Mouse (Mus musculus) intestine, embryonic 14.5 days (tissue): ENCODE measurements around the gene Teddm2. TPM values are rescaled to one million over a fixed set of nuclear protein-coding genes. Genes with fewer than 3 reads are reported as not detected.

ENCODE experiments used
- ATAC-seq: fragments of 200-750 bp; cut with Nextera tagmentation; replicated peaks from 2 replicates; pipeline ENCODE4 v1.8.0; 2017; ENCODE audit warnings: low read depth, moderate number of reproducible peaks, moderate TSS enrichment, moderate library complexity; ENCODE audit not compliant: low FRiP score, low TSS enrichment
- DNase-seq: peaks from one replicate; pipeline ENCODE4 v3.0.0-alpha.2; 2018; ENCODE audit warnings: low spot score
- H3K27ac ChIP-seq: fragments of 300-500 bp; sonication (generic); 2 replicates; pipeline ENCODE4 v1.5.1; 2014; ENCODE audit warnings: low read depth, mild to moderate bottlenecking, control low read depth
- H3K27me3 ChIP-seq: fragments of 300-500 bp; sonication (generic); replicated peaks from 2 replicates; pipeline ENCODE4 v1.6.1; 2014; ENCODE audit warnings: low read length, control low read depth; ENCODE audit not compliant: control insufficient read depth, insufficient read depth
- H3K36me3 ChIP-seq: fragments of 300-500 bp; sonication (generic); 2 replicates; pipeline ENCODE4 v1.6.1; 2014; ENCODE audit warnings: low read length, control low read depth; ENCODE audit not compliant: control insufficient read depth, insufficient read depth
- H3K4me1 ChIP-seq: fragments of 300-500 bp; sonication (generic); replicated peaks from 2 replicates; pipeline ENCODE4 v1.6.1; 2014; ENCODE audit warnings: low read length, control low read depth, mixed read lengths; ENCODE audit not compliant: control insufficient read depth, insufficient read depth
- H3K4me2 ChIP-seq: fragments of 300-500 bp; sonication (generic); 2 replicates; pipeline ENCODE4 v1.6.1; 2014; ENCODE audit warnings: low read length
- H3K4me3 ChIP-seq: fragments of 300-500 bp; sonication (generic); 2 replicates; pipeline ENCODE4 v1.5.1; 2014; ENCODE audit warnings: low read depth, low read length, control low read depth, mixed read lengths
- H3K9ac ChIP-seq: fragments of 300-500 bp; sonication (generic); 2 replicates; pipeline ENCODE4 v1.6.1; 2014; ENCODE audit warnings: mild to moderate bottlenecking, low read length
- H3K9me3 ChIP-seq: fragments of 300-500 bp; sonication (generic); 2 replicates; pipeline ENCODE4 v1.6.1; 2016; ENCODE audit warnings: low read length, control low read depth; ENCODE audit not compliant: control insufficient read depth
- WGBS: fragments of 180-500 bp; shearing (Covaris S2); extraction: QIAGEN DNeasy Blood & Tissue Kit; methylation state at CpG from one replicate; pipeline ENCODE4 v1.1.7; 2014; 5-methylcytosine and 5-hydroxymethylcytosine counted together
- polyA plus RNA-seq: library from polyadenylated mRNA; unstranded; fragments of >200 nt; fragmentation: Nextera tagmentation; extraction: Ambion mirVana; gene quantifications from 2 replicates; pipeline ENCODE4 v1.2.1, GENCODE M21; 2014

Gene Teddm2
- polyA plus RNA-seq, 1 experiment from 2014 or later = 0.42 TPM

DNA sequence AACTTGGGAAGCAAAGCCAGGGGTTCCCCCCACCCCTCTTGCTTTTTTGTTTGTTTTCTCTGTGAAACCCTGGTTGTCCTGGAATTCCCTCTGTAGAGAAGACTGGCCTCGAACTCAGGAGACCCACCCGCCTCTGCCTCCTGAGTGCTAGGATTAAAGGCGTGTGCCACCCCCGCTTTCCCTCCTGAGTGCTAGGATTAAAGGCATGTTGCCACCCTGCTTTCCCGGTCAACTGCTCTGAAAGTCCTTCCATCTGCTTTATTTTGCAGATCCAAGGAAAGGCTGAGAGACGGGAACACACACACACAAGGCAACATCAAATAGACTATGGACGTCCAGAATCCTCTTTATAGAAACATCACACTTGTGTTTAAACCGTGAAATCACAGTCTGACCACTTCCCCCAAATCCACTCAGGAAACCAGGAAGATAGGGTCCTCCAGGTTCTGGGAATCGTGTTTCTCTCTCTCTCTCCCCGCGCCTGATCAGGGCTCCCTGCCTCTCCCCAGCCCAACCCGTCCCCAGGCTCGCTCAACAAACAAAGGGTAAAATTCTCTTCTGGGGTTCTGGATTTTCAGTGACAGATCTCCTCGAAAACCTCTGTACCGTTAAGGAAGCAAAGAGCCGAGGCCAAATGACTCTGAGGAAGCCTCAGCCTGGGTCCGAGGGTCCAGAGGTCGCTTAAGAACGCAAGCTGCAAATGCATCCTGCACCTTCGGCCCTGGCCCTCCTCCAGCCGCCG, 868 bp downstream of the Teddm2 start:
- Histone ChIP-seq H3K27ac (peak overlapping the region; percentile 97), H3K9ac (peak overlapping the region; percentile 67), H3K36me3 (peaks cover 17% of the 10 kb centered on the region), H3K4me2 (peak overlapping the region; percentile 82), H3K4me3 (peak overlapping the region; percentile 85), H3K4me1 (peaks cover 18% of the 10 kb centered on the region), H3K9me3 (no peaks in the 10 kb centered on the region), H3K27me3 (no peaks in the 10 kb centered on the region)
- WGBS = 17% methylated on average over 22 of the region's 22 CpGs
- DNase-seq (peak; percentile 97), ATAC-seq (peak; percentile 48)

DNA sequence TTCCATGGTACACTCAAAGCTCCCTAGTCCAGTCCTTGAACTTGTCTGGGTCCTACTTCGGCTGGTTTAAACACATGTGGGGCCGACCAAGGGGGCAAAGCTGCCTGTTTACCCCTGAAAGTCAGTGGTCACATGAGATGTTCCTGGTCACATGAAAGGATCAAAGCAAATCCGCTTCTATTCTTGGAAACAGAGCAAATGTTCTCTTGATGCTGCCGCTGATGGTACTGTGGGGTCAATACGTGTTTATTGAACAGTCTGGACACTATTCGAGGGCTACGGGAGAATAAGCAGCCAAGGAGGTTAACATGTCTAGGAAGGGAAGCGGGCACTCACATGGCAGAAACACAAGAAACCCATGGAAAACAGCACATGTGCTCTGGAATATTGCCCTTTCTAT, 2.8 kb downstream of the Teddm2 start:
- no peak overlapping the region for H3K4me3 ChIP-seq
- peaks cover 16% of the 10 kb centered on the region for H3K4me1 ChIP-seq
- H3K9me3 ChIP-seq = no peaks in the 10 kb centered on the region
- no peak overlapping the region for H3K9ac ChIP-seq
- H3K4me2 ChIP-seq = no peak overlapping the region
- DNase-seq (no peak), ATAC-seq (no peak)
- 77% methylated on average over 8 of the region's 8 CpGs for WGBS
- H3K36me3 ChIP-seq = no peaks in the 10 kb centered on the region
- no peak overlapping the region for H3K27ac ChIP-seq
- no peaks in the 10 kb centered on the region for H3K27me3 ChIP-seq

- no peaks in the 10 kb centered on the region for H3K36me3 ChIP-seq
- no peak overlapping the region for H3K4me3 ChIP-seq
- H3K27me3 ChIP-seq = no peaks in the 10 kb centered on the region
- DNase-seq (peak; percentile 83), ATAC-seq (no peak)
- no peak overlapping the region for H3K4me2 ChIP-seq
- WGBS = 33% methylated on average over 5 of the region's 5 CpGs
- no peak overlapping the region for H3K9ac ChIP-seq
- peaks cover 5% of the 10 kb centered on the region; the same call in 1 of the 2 replicates for H3K4me1 ChIP-seq
- no peaks in the 10 kb centered on the region for H3K9me3 ChIP-seq
- H3K27ac ChIP-seq = no peak overlapping the region
Observed at GRCm38 (mm10) chr1:153894979-153895378, 5.0 kb downstream of the Teddm2 start.

DNA sequence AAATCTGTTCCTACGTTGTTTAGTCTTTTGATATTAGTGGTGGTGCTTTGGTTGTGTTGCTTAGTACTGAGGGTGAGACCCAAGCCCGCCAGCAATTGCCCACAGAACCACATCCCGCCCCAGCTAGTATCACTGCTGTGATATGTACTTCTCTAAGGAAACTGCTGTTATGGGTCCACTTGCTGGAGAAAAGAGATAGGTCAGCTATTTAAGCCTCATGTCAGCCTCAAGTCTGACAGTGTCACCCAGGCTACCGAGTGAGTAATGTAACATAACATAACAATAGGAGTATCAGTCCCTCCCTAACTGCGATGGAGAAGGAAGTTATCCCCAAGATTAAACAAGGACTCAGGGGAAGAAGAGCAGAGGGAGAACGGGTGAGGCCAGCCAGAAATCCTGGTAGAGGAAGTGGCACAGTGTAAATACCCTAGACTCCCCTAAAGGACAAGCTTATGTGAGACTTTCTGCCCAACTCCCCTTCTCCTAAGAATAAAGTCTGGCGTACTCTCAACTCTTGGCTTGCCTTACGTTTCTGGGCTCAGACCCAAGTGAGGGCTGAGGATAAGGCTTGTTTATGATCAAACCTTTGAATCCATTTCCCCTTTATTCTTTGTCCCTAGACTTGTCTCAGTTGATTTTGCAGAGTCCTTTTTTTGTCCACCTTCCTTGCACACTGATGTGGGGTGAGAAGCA, 5.7 kb downstream of the Teddm2 start:
- Histone ChIP-seq H3K4me1 (peaks cover 5% of the 10 kb centered on the region; the same call in 1 of the 2 replicates), H3K27me3 (no peaks in the 10 kb centered on the region), H3K4me2 (no peak overlapping the region), H3K4me3 (no peak overlapping the region), H3K27ac (no peak overlapping the region), H3K36me3 (no peaks in the 10 kb centered on the region), H3K9me3 (no peaks in the 10 kb centered on the region), H3K9ac (no peak overlapping the region)
- no peak for ATAC-seq
- no peak for DNase-seq
- 55% methylated on average over 8 of the region's 8 CpGs for WGBS

DNA sequence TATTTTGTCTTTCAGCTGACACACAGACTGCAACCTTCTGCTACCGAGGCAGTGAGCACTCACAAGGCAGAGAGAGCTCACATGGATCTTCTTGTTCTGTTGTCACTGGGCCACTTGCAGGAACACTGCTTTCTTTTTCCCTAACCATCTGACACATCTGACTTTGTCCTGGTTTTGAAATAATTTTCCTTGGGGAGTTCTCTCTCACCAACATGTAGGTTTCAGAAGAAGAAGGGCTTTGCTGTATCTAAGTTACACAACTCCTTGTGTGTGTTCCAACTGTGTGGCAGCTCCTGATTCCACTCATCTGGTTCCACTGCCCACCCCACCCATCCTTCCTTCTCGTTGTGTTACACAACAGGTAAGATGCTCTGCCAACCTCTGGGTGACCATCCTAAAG, 6.3 kb downstream of the Teddm2 start:
- Histone ChIP-seq H3K9me3 (no peaks in the 10 kb centered on the region), H3K36me3 (no peaks in the 10 kb centered on the region), H3K4me2 (no peak overlapping the region), H3K4me1 (no peaks in the 10 kb centered on the region), H3K27me3 (no peaks in the 10 kb centered on the region), H3K27ac (no peak overlapping the region), H3K9ac (no peak overlapping the region), H3K4me3 (no peak overlapping the region)
- DNase-seq (no peak), ATAC-seq (no peak)
- 66% methylated on average over 2 of the region's 2 CpGs for WGBS

- ATAC-seq (no peak), DNase-seq (no peak)
- H3K9ac ChIP-seq = no peak within 1 kb of the TSS
- no peaks in the 10 kb centered on the region for H3K36me3 ChIP-seq
- no peaks in the 10 kb centered on the region for H3K9me3 ChIP-seq
- no peak within 1 kb of the TSS for H3K4me3 ChIP-seq
- no peaks in the 10 kb centered on the region for H3K27me3 ChIP-seq
- H3K27ac ChIP-seq = no peak within 1 kb of the TSS
- WGBS = 51% methylated on average over 4 of the region's 4 CpGs
- H3K4me1 ChIP-seq = no peaks in the 10 kb centered on the region
- H3K4me2 ChIP-seq = no peak within 1 kb of the TSS
Observed at GRCm38 (mm10) chr1:153891442-153891841, 8.6 kb downstream of the Teddm2 start, which contains the start of gene Teddm1a. Gene Teddm1a (plus strand): TSS chr1:153891742.

DNA sequence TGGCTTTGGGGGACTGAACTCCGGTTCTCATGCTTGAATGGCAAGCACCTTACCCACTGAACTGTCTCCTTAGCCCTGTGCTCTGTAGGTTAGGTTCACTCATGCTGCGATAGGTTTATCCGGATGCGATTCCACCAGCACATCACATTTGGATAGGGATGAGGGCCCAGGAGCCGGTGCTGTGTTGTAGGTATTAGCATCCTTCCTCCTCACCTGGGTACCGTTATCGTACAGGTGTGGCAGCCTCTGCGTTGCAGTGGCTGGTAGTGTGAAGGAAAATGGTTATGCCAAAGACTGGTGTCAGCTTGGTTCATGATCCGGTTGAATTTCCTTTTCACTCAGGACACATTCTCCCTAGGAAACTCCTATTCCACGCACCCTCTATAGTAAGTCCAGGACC, 9.9 kb downstream of the Teddm2 start:
- H3K9ac ChIP-seq = no peak overlapping the region
- no peak for DNase-seq
- 94% methylated on average over 10 of the region's 10 CpGs for WGBS
- H3K4me1 ChIP-seq = no peaks in the 10 kb centered on the region
- H3K36me3 ChIP-seq = no peaks in the 10 kb centered on the region
- H3K27ac ChIP-seq = no peak overlapping the region
- H3K27me3 ChIP-seq = no peaks in the 10 kb centered on the region
- H3K4me3 ChIP-seq = no peak overlapping the region
- no peak for ATAC-seq
- no peaks in the 10 kb centered on the region for H3K9me3 ChIP-seq
- H3K4me2 ChIP-seq = no peak overlapping the region

DNA sequence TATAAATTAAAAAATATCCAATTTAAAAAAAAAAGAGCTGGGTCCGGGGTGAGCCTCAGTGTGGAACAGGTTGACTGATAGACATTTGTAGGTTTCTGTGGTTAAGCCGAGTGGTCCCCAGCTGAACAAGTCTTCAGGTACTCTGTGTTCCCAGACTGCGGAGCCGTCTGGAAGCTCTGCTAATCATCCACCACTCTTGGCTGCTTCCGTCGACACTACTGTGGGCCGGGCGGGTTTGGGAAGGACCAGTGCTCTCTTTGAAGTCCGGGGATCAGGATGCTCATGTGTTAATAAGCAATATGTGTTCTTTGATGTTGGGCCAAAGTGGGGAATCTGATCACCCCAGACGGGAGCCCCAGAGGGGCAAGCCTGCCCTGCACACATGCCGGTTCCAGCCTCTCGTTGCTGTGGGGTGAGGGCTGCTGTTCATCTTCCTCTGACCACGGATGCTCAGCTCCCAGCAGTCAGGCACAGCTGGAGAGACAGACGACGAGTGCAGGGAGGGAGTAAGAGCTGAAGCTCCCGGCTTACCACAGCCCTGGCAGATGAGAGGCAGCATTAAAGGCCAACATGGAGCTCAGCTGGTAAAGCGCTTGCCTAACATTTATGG, 13.9 kb downstream of the Teddm2 start:
- Histone ChIP-seq H3K4me2 (no peak overlapping the region), H3K9ac (no peak overlapping the region), H3K27ac (no peak overlapping the region), H3K9me3 (no peaks in the 10 kb centered on the region), H3K36me3 (no peaks in the 10 kb centered on the region), H3K4me3 (no peak overlapping the region), H3K4me1 (no peaks in the 10 kb centered on the region), H3K27me3 (no peaks in the 10 kb centered on the region)
- WGBS = 33% methylated on average over 17 of the region's 17 CpGs
- DNase-seq (no peak), ATAC-seq (no peak)
